Mouse (Mus musculus) G1E (cell line): ENCODE data around the gene Mylip.

Experiments
- CTCF ChIP-seq: IDR thresholded peaks from 2 replicates; pipeline ENCODE4 v1.5.1; 2012; ENCODE audit warnings: low read depth, low read length, inconsistent platforms, mixed read lengths
- GATA1 ChIP-seq: IDR thresholded peaks from 2 replicates; pipeline ENCODE4 v1.6.1; 2012; ENCODE audit warnings: borderline replicate concordance, low read length, inconsistent platforms, mixed read lengths
- GATA2 ChIP-seq: IDR thresholded peaks from 2 replicates; pipeline ENCODE4 v1.6.1; 2012; ENCODE audit warnings: low read depth, low read length, inconsistent platforms, borderline replicate concordance
- POLR2AphosphoS5 ChIP-seq: IDR thresholded peaks from 2 replicates; pipeline ENCODE4 v1.6.1; 2012; ENCODE audit warnings: low read depth, low read length, inconsistent platforms; ENCODE audit not compliant: insufficient replicate concordance
- TAL1 ChIP-seq: conservative IDR thresholded peaks from 2 replicates; pipeline ENCODE4 v1.6.1; 2012; ENCODE audit warnings: low read depth, low read length, inconsistent platforms, mixed read lengths

DNA sequence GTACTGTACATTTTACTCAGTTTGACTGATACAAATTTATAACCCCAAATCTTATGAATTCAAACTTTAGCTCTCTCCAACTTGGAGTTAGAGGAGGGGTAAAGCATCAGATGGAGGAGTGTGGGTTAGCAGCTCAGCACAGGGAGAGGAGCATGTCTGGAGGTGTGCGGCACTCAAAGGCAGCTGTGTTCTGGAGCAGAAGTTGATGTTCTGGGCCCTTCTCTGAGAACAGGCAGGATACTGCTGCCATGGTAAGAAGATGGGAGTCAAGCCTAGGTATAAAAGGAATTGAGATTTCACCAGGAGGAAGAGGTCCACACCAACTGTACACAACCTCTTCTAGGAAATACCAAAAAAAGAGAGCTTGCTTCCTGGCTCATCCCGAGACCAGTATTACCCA lies 17.1 kb upstream of the Mylip start:
- no peak for TF ChIP-seq CTCF
- no peak for TF ChIP-seq TAL1
- no peak for TF ChIP-seq GATA1
- TF ChIP-seq GATA2 = no peak
- TF ChIP-seq POLR2AphosphoS5 = no peak
